Mouse (Mus musculus): ENCODE data around the gene Srm. TPM values are rescaled to one million over a fixed set of nuclear protein-coding genes. Genes with fewer than 3 reads are reported as not detected.

The Srm gene
- polyA plus RNA-seq, 1 experiment from 2014 or later: 76.8 TPM

- Histone ChIP-seq H3K4me3 (no peak overlapping the region), H3K9ac (no peak overlapping the region), H3K4me1 (replicated peaks) (peaks cover 34% of the 10 kb centered on the region), H3K9me3 (replicated peaks) (no peaks in the 10 kb centered on the region), H3K27me3 (no peaks in the 10 kb centered on the region), H3K4me2 (no peak overlapping the region), H3K27ac (no peak overlapping the region), H3K36me3 (peaks cover 85% of the 10 kb centered on the region)
- ATAC-seq (replicated peaks; ENCODE audit: insufficient number of reproducible peaks, insufficient read depth, low FRiP score, low read depth): no peak
- WGBS: 94% methylated on average over 1 of the region's 1 CpGs
Measured at GRCm38 (mm10) chr4:148620718-148621117, 29.4 kb downstream of the Srm start.

GRCm38 (mm10) chr4:148622485-148622884 is 31.2 kb downstream of the Srm start:
- WGBS: 94% methylated on average over 4 of the region's 4 CpGs
- Histone ChIP-seq H3K9me3 (replicated peaks) (no peaks in the 10 kb centered on the region), H3K27ac (no peak overlapping the region), H3K9ac (no peak overlapping the region), H3K4me2 (no peak overlapping the region), H3K4me3 (no peak overlapping the region), H3K4me1 (replicated peaks) (peaks cover 39% of the 10 kb centered on the region), H3K27me3 (no peaks in the 10 kb centered on the region), H3K36me3 (peaks cover 69% of the 10 kb centered on the region)
- no peak for ATAC-seq (replicated peaks; ENCODE audit: insufficient number of reproducible peaks, insufficient read depth, low FRiP score, low read depth)

GRCm38 (mm10) chr4:148623609-148624008 is 32.3 kb downstream of the Srm start:
- no peak overlapping the region for H3K27ac ChIP-seq
- H3K4me1 ChIP-seq (replicated peaks): peaks cover 35% of the 10 kb centered on the region
- no peak overlapping the region for H3K4me2 ChIP-seq
- H3K36me3 ChIP-seq: peaks cover 63% of the 10 kb centered on the region
- H3K27me3 ChIP-seq: no peaks in the 10 kb centered on the region
- no peak overlapping the region for H3K4me3 ChIP-seq
- H3K9me3 ChIP-seq (replicated peaks): no peaks in the 10 kb centered on the region
- no peak overlapping the region for H3K9ac ChIP-seq
- 88% methylated on average over 4 of the region's 4 CpGs for WGBS
- no peak for ATAC-seq (replicated peaks; ENCODE audit: insufficient number of reproducible peaks, insufficient read depth, low FRiP score, low read depth)

- Histone ChIP-seq H3K27ac (no peak overlapping the region), H3K4me2 (peak overlapping the region; percentile 69), H3K36me3 (peaks cover 49% of the 10 kb centered on the region), H3K4me3 (peak overlapping the region; percentile 88), H3K4me1 (replicated peaks) (peaks cover 35% of the 10 kb centered on the region), H3K9ac (no peak overlapping the region; the same call in 1 of the 2 replicates), H3K27me3 (no peaks in the 10 kb centered on the region), H3K9me3 (replicated peaks) (no peaks in the 10 kb centered on the region)
- no peak for ATAC-seq (replicated peaks; ENCODE audit: insufficient number of reproducible peaks, insufficient read depth, low FRiP score, low read depth)
- 75% methylated on average over 10 of the region's 10 CpGs for WGBS
Measured at GRCm38 (mm10) chr4:148625010-148625409, 33.7 kb downstream of the Srm start.

GRCm38 (mm10) chr4:148625756-148626622 is 34.7 kb downstream of the Srm start:
- under 1% methylated on average over 57 of the region's 57 CpGs for WGBS
- H3K36me3 ChIP-seq: peaks cover 41% of the 10 kb centered on the region
- H3K4me2 ChIP-seq: peak overlapping the region; percentile 69
- H3K4me3 ChIP-seq: peak overlapping the region; percentile 88
- H3K9ac ChIP-seq: peak overlapping the region; percentile 98
- H3K27ac ChIP-seq: peak overlapping the region; percentile 95
- peaks cover 35% of the 10 kb centered on the region for H3K4me1 ChIP-seq (replicated peaks)
- peak; percentile 63 for ATAC-seq (replicated peaks; ENCODE audit: insufficient number of reproducible peaks, insufficient read depth, low FRiP score, low read depth)
- no peaks in the 10 kb centered on the region for H3K27me3 ChIP-seq
- no peaks in the 10 kb centered on the region for H3K9me3 ChIP-seq (replicated peaks)

- peak; percentile 96 for ATAC-seq (replicated peaks; ENCODE audit: insufficient number of reproducible peaks, insufficient read depth, low FRiP score, low read depth)
- under 1% methylated on average over 51 of the region's 51 CpGs for WGBS
- Histone ChIP-seq H3K9me3 (replicated peaks) (no peaks in the 10 kb centered on the region), H3K4me1 (replicated peaks) (peaks cover 32% of the 10 kb centered on the region), H3K4me3 (peak within 1 kb of the TSS; percentile 88), H3K9ac (peak within 1 kb of the TSS; percentile 98), H3K27me3 (no peaks in the 10 kb centered on the region), H3K36me3 (peaks cover 34% of the 10 kb centered on the region), H3K27ac (peak within 1 kb of the TSS; percentile 95), H3K4me2 (peak within 1 kb of the TSS; percentile 69)
Measured at GRCm38 (mm10) chr4:148626623-148627185, 35.4 kb downstream of the Srm start, which contains the start of gene Tardbp. Tardbp (minus strand) TSS chr4:148627019.

GRCm38 (mm10) chr4:148627246-148627645 is 35.9 kb downstream of the Srm start:
- 61% methylated on average over 3 of the region's 3 CpGs for WGBS
- H3K27ac ChIP-seq: peak overlapping the region; percentile 95
- ATAC-seq (replicated peaks; ENCODE audit: insufficient number of reproducible peaks, insufficient read depth, low FRiP score, low read depth): no peak
- peak overlapping the region; percentile 69 for H3K4me2 ChIP-seq
- H3K9ac ChIP-seq: peak overlapping the region; percentile 98; the same call in 1 of the 2 replicates
- H3K27me3 ChIP-seq: no peaks in the 10 kb centered on the region
- peaks cover 32% of the 10 kb centered on the region for H3K4me1 ChIP-seq (replicated peaks)
- peaks cover 28% of the 10 kb centered on the region for H3K36me3 ChIP-seq
- H3K9me3 ChIP-seq (replicated peaks): no peaks in the 10 kb centered on the region
- peak overlapping the region; percentile 88 for H3K4me3 ChIP-seq

GRCm38 (mm10) chr4:148632013-148632692 is 40.9 kb downstream of the Srm start:
- peaks cover 3% of the 10 kb centered on the region; the same call in 1 of the 2 replicates for H3K4me1 ChIP-seq (replicated peaks)
- no peak overlapping the region for H3K27ac ChIP-seq
- ATAC-seq (replicated peaks; ENCODE audit: insufficient number of reproducible peaks, insufficient read depth, low FRiP score, low read depth): no peak
- no peak overlapping the region for H3K4me2 ChIP-seq
- no peak overlapping the region for H3K9ac ChIP-seq
- 58% methylated on average over 3 of the region's 3 CpGs for WGBS
- no peaks in the 10 kb centered on the region for H3K9me3 ChIP-seq (replicated peaks)
- no peaks in the 10 kb centered on the region for H3K27me3 ChIP-seq
- no peak overlapping the region for H3K4me3 ChIP-seq
- H3K36me3 ChIP-seq: no peaks in the 10 kb centered on the region

GRCm38 (mm10) chr4:148633395-148634061 is 42.2 kb downstream of the Srm start:
- H3K9ac ChIP-seq: no peak overlapping the region
- no peaks in the 10 kb centered on the region; the same call in 1 of the 2 replicates for H3K27me3 ChIP-seq
- H3K4me1 ChIP-seq (replicated peaks): no peaks in the 10 kb centered on the region
- WGBS: 59% methylated on average over 2 of the region's 2 CpGs
- H3K9me3 ChIP-seq (replicated peaks): no peaks in the 10 kb centered on the region
- no peak overlapping the region for H3K4me3 ChIP-seq
- no peak overlapping the region for H3K4me2 ChIP-seq
- H3K27ac ChIP-seq: no peak overlapping the region
- ATAC-seq (replicated peaks; ENCODE audit: insufficient number of reproducible peaks, insufficient read depth, low FRiP score, low read depth): no peak
- no peaks in the 10 kb centered on the region for H3K36me3 ChIP-seq

- WGBS: 74% methylated on average over 2 of the region's 2 CpGs
- Histone ChIP-seq H3K36me3 (no peaks in the 10 kb centered on the region), H3K9ac (no peak overlapping the region), H3K27me3 (no peaks in the 10 kb centered on the region; the same call in 1 of the 2 replicates), H3K4me3 (no peak overlapping the region), H3K9me3 (replicated peaks) (no peaks in the 10 kb centered on the region), H3K4me1 (replicated peaks) (no peaks in the 10 kb centered on the region), H3K4me2 (no peak overlapping the region), H3K27ac (no peak overlapping the region)
- no peak for ATAC-seq (replicated peaks; ENCODE audit: insufficient number of reproducible peaks, insufficient read depth, low FRiP score, low read depth)
Measured at GRCm38 (mm10) chr4:148635309-148635708, 44.0 kb downstream of the Srm start.

GRCm38 (mm10) chr4:148638302-148638701 is 47.0 kb downstream of the Srm start:
- H3K9ac ChIP-seq: no peak overlapping the region
- H3K27me3 ChIP-seq: no peaks in the 10 kb centered on the region; the same call in 1 of the 2 replicates
- H3K4me1 ChIP-seq (replicated peaks): no peaks in the 10 kb centered on the region
- no peaks in the 10 kb centered on the region for H3K9me3 ChIP-seq (replicated peaks)
- no peak for ATAC-seq (replicated peaks; ENCODE audit: insufficient number of reproducible peaks, insufficient read depth, low FRiP score, low read depth)
- H3K27ac ChIP-seq: no peak overlapping the region
- WGBS: 30% methylated on average over 9 of the region's 9 CpGs
- no peak overlapping the region for H3K4me3 ChIP-seq
- H3K36me3 ChIP-seq: no peaks in the 10 kb centered on the region
- H3K4me2 ChIP-seq: no peak overlapping the region

All from heart, embryonic 15.5 days (tissue).